Mouse (Mus musculus): Measurements from ENCODE around the gene Lrrc25. TPM values are rescaled to one million over a fixed set of nuclear protein-coding genes. Genes with fewer than 3 reads are reported as not detected.

Lrrc25 gene
- polyA plus RNA-seq, 1 experiment: not detected

DNA sequence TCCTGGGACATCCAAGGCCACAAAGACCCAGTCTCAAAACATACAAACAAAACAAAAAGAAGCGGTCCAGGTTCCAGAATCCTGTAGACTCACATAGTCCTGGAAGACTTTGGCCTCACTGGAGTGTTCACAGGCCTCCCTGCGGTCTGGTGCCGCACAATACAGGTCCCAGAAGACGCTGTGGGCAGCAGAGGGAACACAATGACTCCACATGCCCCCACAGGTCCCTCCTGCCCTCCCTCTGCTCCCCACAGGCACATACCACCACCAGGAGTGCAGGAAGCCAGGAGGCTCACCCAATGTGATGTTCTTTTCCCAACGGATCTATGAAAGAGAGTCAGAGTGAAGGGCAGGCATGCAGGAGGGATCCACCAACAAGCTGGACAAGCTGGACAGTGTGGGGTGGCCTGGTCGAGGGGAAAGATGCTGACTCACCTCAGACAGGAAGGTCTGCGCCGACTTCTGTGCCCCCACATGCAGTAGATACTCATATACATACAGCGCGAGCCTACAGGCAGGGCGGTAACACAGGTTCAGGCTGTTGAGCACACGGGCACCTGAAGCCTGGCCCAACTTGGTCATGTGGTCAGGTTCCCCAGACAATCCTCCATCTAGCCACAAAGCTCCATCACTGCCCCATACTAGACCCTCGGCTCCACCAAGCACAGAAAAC, 13.7 kb upstream of the Lrrc25 start:
- Histone ChIP-seq H3K4me2 (ENCODE audit: low read depth) (no peak overlapping the region), H3K36me3 (ENCODE audit: control insufficient read depth, insufficient read depth) (no peaks in the 10 kb centered on the region), H3K4me3 (no peak overlapping the region), H3K27me3 (ENCODE audit: control insufficient read depth, insufficient read depth, insufficient read length) (no peaks in the 10 kb centered on the region), H3ac (ENCODE audit: control insufficient read depth, insufficient read length) (no peak overlapping the region), H3K79me2 (ENCODE audit: control insufficient read depth, insufficient read depth) (no peaks in the 10 kb centered on the region)
- TF ChIP-seq MYOD1 (IDR thresholded peaks at IDR 0.05; ENCODE audit: control insufficient read depth in 1 of 3, insufficient read length in 2 of 3, low read depth in 2 of 3) (no peak), MAX (IDR thresholded peaks at IDR 0.05; ENCODE audit: low read depth) (no peak), E2F4 (IDR thresholded peaks at IDR 0.05; ENCODE audit: insufficient read depth) (no peak), POLR2A (IDR thresholded peaks at IDR 0.05; ENCODE audit: insufficient read length, low read depth) (no peak), TCF3 (IDR thresholded peaks at IDR 0.05; ENCODE audit: insufficient read length, low read depth) (no peak), SRF (IDR thresholded peaks at IDR 0.05; ENCODE audit: control insufficient read depth, insufficient read length, low read depth) (no peak), MYOG (IDR thresholded peaks at IDR 0.05; ENCODE audit: control insufficient read depth in 1 of 3, insufficient read depth in 1 of 3, insufficient read length in 2 of 3, low read depth in 2 of 3) (no peak), USF1 (IDR thresholded peaks at IDR 0.05; ENCODE audit: low read depth) (no peak), CEBPB (IDR thresholded peaks at IDR 0.05; ENCODE audit: insufficient read depth, poor library complexity, severe bottlenecking) (no peak), TCF12 (IDR thresholded peaks at IDR 0.05; ENCODE audit: insufficient read depth, poor library complexity, severe bottlenecking) (no peak), REST (IDR thresholded peaks at IDR 0.05; ENCODE audit: insufficient read depth, insufficient read length) (no peak), POLR2AphosphoS2 (IDR thresholded peaks at IDR 0.05; ENCODE audit: insufficient read length, low read depth) (no peak)

GRCm38 (mm10) chr8:70604558-70604957, 11.4 kb upstream of the Lrrc25 start:
- no peaks in the 10 kb centered on the region for H3K27me3 ChIP-seq (ENCODE audit: control insufficient read depth, insufficient read depth, insufficient read length)
- H3K4me2 ChIP-seq (ENCODE audit: low read depth): no peak overlapping the region
- no peak for TF ChIP-seq REST (IDR thresholded peaks at IDR 0.05; ENCODE audit: insufficient read depth, insufficient read length)
- no peak for TF ChIP-seq MYOD1 (IDR thresholded peaks at IDR 0.05; ENCODE audit: control insufficient read depth in 1 of 3, insufficient read length in 2 of 3, low read depth in 2 of 3)
- TF ChIP-seq POLR2AphosphoS2 (IDR thresholded peaks at IDR 0.05; ENCODE audit: insufficient read length, low read depth): no peak
- no peak for TF ChIP-seq MYOG (IDR thresholded peaks at IDR 0.05; ENCODE audit: control insufficient read depth in 1 of 3, insufficient read depth in 1 of 3, insufficient read length in 2 of 3, low read depth in 2 of 3)
- TF ChIP-seq CEBPB (IDR thresholded peaks at IDR 0.05; ENCODE audit: insufficient read depth, poor library complexity, severe bottlenecking): no peak
- no peak for TF ChIP-seq E2F4 (IDR thresholded peaks at IDR 0.05; ENCODE audit: insufficient read depth)
- no peak for TF ChIP-seq POLR2A (IDR thresholded peaks at IDR 0.05; ENCODE audit: insufficient read length, low read depth)
- TF ChIP-seq MAX (IDR thresholded peaks at IDR 0.05; ENCODE audit: low read depth): no peak
- TF ChIP-seq TCF12 (IDR thresholded peaks at IDR 0.05; ENCODE audit: insufficient read depth, poor library complexity, severe bottlenecking): no peak
- no peak for TF ChIP-seq TCF3 (IDR thresholded peaks at IDR 0.05; ENCODE audit: insufficient read length, low read depth)
- TF ChIP-seq SRF (IDR thresholded peaks at IDR 0.05; ENCODE audit: control insufficient read depth, insufficient read length, low read depth): no peak
- no peak for TF ChIP-seq USF1 (IDR thresholded peaks at IDR 0.05; ENCODE audit: low read depth)

GRCm38 (mm10) chr8:70605871-70606779, 9.8 kb upstream of the Lrrc25 start:
- H3ac ChIP-seq (ENCODE audit: control insufficient read depth, insufficient read length): no peak overlapping the region
- H3K27me3 ChIP-seq (ENCODE audit: control insufficient read depth, insufficient read depth, insufficient read length): no peaks in the 10 kb centered on the region
- H3K4me3 ChIP-seq: no peak overlapping the region
- TF ChIP-seq MYOD1 (IDR thresholded peaks at IDR 0.05; ENCODE audit: control insufficient read depth in 1 of 3, insufficient read length in 2 of 3, low read depth in 2 of 3) (no peak), USF1 (IDR thresholded peaks at IDR 0.05; ENCODE audit: low read depth) (no peak), TCF3 (IDR thresholded peaks at IDR 0.05; ENCODE audit: insufficient read length, low read depth) (no peak), CEBPB (IDR thresholded peaks at IDR 0.05; ENCODE audit: insufficient read depth, poor library complexity, severe bottlenecking) (no peak), POLR2A (IDR thresholded peaks at IDR 0.05; ENCODE audit: insufficient read length, low read depth) (no peak), E2F4 (IDR thresholded peaks at IDR 0.05; ENCODE audit: insufficient read depth) (no peak), MAX (IDR thresholded peaks at IDR 0.05; ENCODE audit: low read depth) (no peak), MYOG (IDR thresholded peaks at IDR 0.05; ENCODE audit: control insufficient read depth in 1 of 3, insufficient read depth in 1 of 3, insufficient read length in 2 of 3, low read depth in 2 of 3) (no peak), POLR2AphosphoS2 (IDR thresholded peaks at IDR 0.05; ENCODE audit: insufficient read length, low read depth) (no peak), REST (IDR thresholded peaks at IDR 0.05; ENCODE audit: insufficient read depth, insufficient read length) (no peak), TCF12 (IDR thresholded peaks at IDR 0.05; ENCODE audit: insufficient read depth, poor library complexity, severe bottlenecking) (no peak), SRF (IDR thresholded peaks at IDR 0.05; ENCODE audit: control insufficient read depth, insufficient read length, low read depth) (no peak)
- H3K79me2 ChIP-seq (ENCODE audit: control insufficient read depth, insufficient read depth): peaks cover 6% of the 10 kb centered on the region
- no peak overlapping the region for H3K4me2 ChIP-seq (ENCODE audit: low read depth)
- no peaks in the 10 kb centered on the region for H3K36me3 ChIP-seq (ENCODE audit: control insufficient read depth, insufficient read depth)

More at GRCm38 (mm10) chr8:70604558-70604957, 11.4 kb upstream of the Lrrc25 start:
- H3ac ChIP-seq (ENCODE audit: control insufficient read depth, insufficient read length): no peak overlapping the region
- H3K79me2 ChIP-seq (ENCODE audit: control insufficient read depth, insufficient read depth): peaks cover 6% of the 10 kb centered on the region
- H3K4me3 ChIP-seq: no peak overlapping the region
- H3K36me3 ChIP-seq (ENCODE audit: control insufficient read depth, insufficient read depth): no peaks in the 10 kb centered on the region

Data from myocyte (in vitro differentiated cells).